Mouse (Mus musculus): Measurements from ENCODE around the gene Sult6b2. TPM values are rescaled to one million over a fixed set of nuclear protein-coding genes. Genes with fewer than 3 reads are reported as not detected.

The Sult6b2 gene
- polyA plus RNA-seq, 1 experiment from 2014 or later, result 0.10 TPM

GRCm38 (mm10) chr6:142815513-142815912 is 11.2 kb upstream of the Sult6b2 start:
- no peaks in the 10 kb centered on the region for H3K27me3 ChIP-seq (replicated peaks; ENCODE audit: control insufficient read depth, insufficient read depth, low read length)
- no peak overlapping the region for H3K4me3 ChIP-seq (ENCODE audit: low read length)
- H3K9ac ChIP-seq (ENCODE audit: low read depth, low read length), result no peak overlapping the region
- H3K9me3 ChIP-seq (ENCODE audit: control insufficient read depth, low read length), result no peaks in the 10 kb centered on the region
- 71% methylated on average over 3 of the region's 3 CpGs for WGBS
- H3K36me3 ChIP-seq (ENCODE audit: control insufficient read depth, insufficient read depth, low read length), result no peaks in the 10 kb centered on the region
- H3K4me1 ChIP-seq (ENCODE audit: control insufficient read depth, insufficient read depth, low read depth, low read length), result no peaks in the 10 kb centered on the region; the same call in 1 of the 2 replicates
- no peak overlapping the region for H3K4me2 ChIP-seq (ENCODE audit: low read length)
- H3K27ac ChIP-seq (ENCODE audit: low read depth, low read length), result no peak overlapping the region
- ATAC-seq, result 0 out of 2 replicates have a peak, but pooled peaks have one; percentile 22

- Histone ChIP-seq H3K9me3 (ENCODE audit: control insufficient read depth, low read length) (no peaks in the 10 kb centered on the region), H3K27ac (ENCODE audit: low read depth, low read length) (no peak overlapping the region), H3K4me3 (ENCODE audit: low read length) (peak overlapping the region; percentile 43), H3K27me3 (replicated peaks; ENCODE audit: control insufficient read depth, insufficient read depth, low read length) (no peaks in the 10 kb centered on the region), H3K4me1 (ENCODE audit: control insufficient read depth, insufficient read depth, low read depth, low read length) (no peaks in the 10 kb centered on the region; the same call in 1 of the 2 replicates), H3K4me2 (ENCODE audit: low read length) (peak overlapping the region; percentile 68), H3K36me3 (ENCODE audit: control insufficient read depth, insufficient read depth, low read length) (no peaks in the 10 kb centered on the region), H3K9ac (ENCODE audit: low read depth, low read length) (peak overlapping the region; percentile 59)
- ATAC-seq, result peak; percentile 72
- 5% methylated on average over 15 of the region's 15 CpGs for WGBS
These were observed 10.2 kb upstream of the Sult6b2 start for GRCm38 (mm10) chr6:142814495-142814921.

GRCm38 (mm10) chr6:142814011-142814410 is 9.7 kb upstream of the Sult6b2 start:
- 62% methylated on average over 10 of the region's 10 CpGs for WGBS
- ATAC-seq, result peak; percentile 46; the same call in 1 of the 2 replicates
- no peaks in the 10 kb centered on the region for H3K27me3 ChIP-seq (replicated peaks; ENCODE audit: control insufficient read depth, insufficient read depth, low read length)
- peak overlapping the region; percentile 68 for H3K4me2 ChIP-seq (ENCODE audit: low read length)
- no peak overlapping the region for H3K4me3 ChIP-seq (ENCODE audit: low read length)
- peak overlapping the region; percentile 59; the same call in 1 of the 2 replicates for H3K9ac ChIP-seq (ENCODE audit: low read depth, low read length)
- H3K36me3 ChIP-seq (ENCODE audit: control insufficient read depth, insufficient read depth, low read length), result no peaks in the 10 kb centered on the region
- no peaks in the 10 kb centered on the region; the same call in 1 of the 2 replicates for H3K4me1 ChIP-seq (ENCODE audit: control insufficient read depth, insufficient read depth, low read depth, low read length)
- no peak overlapping the region for H3K27ac ChIP-seq (ENCODE audit: low read depth, low read length)
- no peaks in the 10 kb centered on the region for H3K9me3 ChIP-seq (ENCODE audit: control insufficient read depth, low read length)

GRCm38 (mm10) chr6:142812969-142813368 is 8.7 kb upstream of the Sult6b2 start:
- no peaks in the 10 kb centered on the region for H3K36me3 ChIP-seq (ENCODE audit: control insufficient read depth, insufficient read depth, low read length)
- no peaks in the 10 kb centered on the region; the same call in 1 of the 2 replicates for H3K4me1 ChIP-seq (ENCODE audit: control insufficient read depth, insufficient read depth, low read depth, low read length)
- no peak overlapping the region for H3K27ac ChIP-seq (ENCODE audit: low read depth, low read length)
- H3K9ac ChIP-seq (ENCODE audit: low read depth, low read length), result no peak overlapping the region
- no peak overlapping the region for H3K4me3 ChIP-seq (ENCODE audit: low read length)
- no peak overlapping the region for H3K4me2 ChIP-seq (ENCODE audit: low read length)
- H3K27me3 ChIP-seq (replicated peaks; ENCODE audit: control insufficient read depth, insufficient read depth, low read length), result no peaks in the 10 kb centered on the region
- no peak for ATAC-seq
- 47% methylated on average over 5 of the region's 5 CpGs for WGBS
- no peaks in the 10 kb centered on the region for H3K9me3 ChIP-seq (ENCODE audit: control insufficient read depth, low read length)

GRCm38 (mm10) chr6:142810239-142810638 is 5.9 kb upstream of the Sult6b2 start:
- no peak overlapping the region for H3K27ac ChIP-seq (ENCODE audit: low read depth, low read length)
- H3K4me1 ChIP-seq (ENCODE audit: control insufficient read depth, insufficient read depth, low read depth, low read length), result no peaks in the 10 kb centered on the region; the same call in 1 of the 2 replicates
- ATAC-seq, result no peak
- no peaks in the 10 kb centered on the region for H3K9me3 ChIP-seq (ENCODE audit: control insufficient read depth, low read length)
- no peaks in the 10 kb centered on the region for H3K27me3 ChIP-seq (replicated peaks; ENCODE audit: control insufficient read depth, insufficient read depth, low read length)
- no peak overlapping the region for H3K4me3 ChIP-seq (ENCODE audit: low read length)
- no peaks in the 10 kb centered on the region for H3K36me3 ChIP-seq (ENCODE audit: control insufficient read depth, insufficient read depth, low read length)
- no peak overlapping the region for H3K4me2 ChIP-seq (ENCODE audit: low read length)
- no peak overlapping the region for H3K9ac ChIP-seq (ENCODE audit: low read depth, low read length)
- 67% methylated on average over 6 of the region's 6 CpGs for WGBS

GRCm38 (mm10) chr6:142809373-142810098 is 5.2 kb upstream of the Sult6b2 start:
- 63% methylated on average over 6 of the region's 6 CpGs for WGBS
- Histone ChIP-seq H3K4me1 (ENCODE audit: control insufficient read depth, insufficient read depth, low read depth, low read length) (no peaks in the 10 kb centered on the region; the same call in 1 of the 2 replicates), H3K27ac (ENCODE audit: low read depth, low read length) (no peak overlapping the region), H3K4me3 (ENCODE audit: low read length) (no peak overlapping the region), H3K9me3 (ENCODE audit: control insufficient read depth, low read length) (no peaks in the 10 kb centered on the region), H3K36me3 (ENCODE audit: control insufficient read depth, insufficient read depth, low read length) (no peaks in the 10 kb centered on the region), H3K27me3 (replicated peaks; ENCODE audit: control insufficient read depth, insufficient read depth, low read length) (no peaks in the 10 kb centered on the region), H3K9ac (ENCODE audit: low read depth, low read length) (no peak overlapping the region), H3K4me2 (ENCODE audit: low read length) (no peak overlapping the region)
- no peak for ATAC-seq

- Histone ChIP-seq H3K4me1 (ENCODE audit: control insufficient read depth, insufficient read depth, low read depth, low read length) (no peaks in the 10 kb centered on the region), H3K4me3 (ENCODE audit: low read length) (no peak overlapping the region), H3K36me3 (ENCODE audit: control insufficient read depth, insufficient read depth, low read length) (no peaks in the 10 kb centered on the region), H3K27me3 (replicated peaks; ENCODE audit: control insufficient read depth, insufficient read depth, low read length) (no peaks in the 10 kb centered on the region), H3K4me2 (ENCODE audit: low read length) (no peak overlapping the region), H3K27ac (ENCODE audit: low read depth, low read length) (no peak overlapping the region), H3K9me3 (ENCODE audit: control insufficient read depth, low read length) (no peaks in the 10 kb centered on the region), H3K9ac (ENCODE audit: low read depth, low read length) (no peak overlapping the region)
- WGBS, result 88% methylated on average over 4 of the region's 4 CpGs
- no peak for ATAC-seq
These were observed 2.0 kb upstream of the Sult6b2 start for GRCm38 (mm10) chr6:142806326-142806725.

GRCm38 (mm10) chr6:142802617-142803525 is 1.4 kb downstream of the Sult6b2 start:
- Histone ChIP-seq H3K27me3 (replicated peaks; ENCODE audit: control insufficient read depth, insufficient read depth, low read length) (no peaks in the 10 kb centered on the region), H3K27ac (ENCODE audit: low read depth, low read length) (no peak overlapping the region), H3K4me1 (ENCODE audit: control insufficient read depth, insufficient read depth, low read depth, low read length) (no peaks in the 10 kb centered on the region), H3K9ac (ENCODE audit: low read depth, low read length) (no peak overlapping the region), H3K36me3 (ENCODE audit: control insufficient read depth, insufficient read depth, low read length) (no peaks in the 10 kb centered on the region), H3K9me3 (ENCODE audit: control insufficient read depth, low read length) (no peaks in the 10 kb centered on the region), H3K4me3 (ENCODE audit: low read length) (no peak overlapping the region), H3K4me2 (ENCODE audit: low read length) (no peak overlapping the region)
- no peak for ATAC-seq
- 61% methylated on average over 11 of the region's 11 CpGs for WGBS

GRCm38 (mm10) chr6:142801687-142802086 is 2.6 kb downstream of the Sult6b2 start:
- 85% methylated on average over 5 of the region's 5 CpGs for WGBS

More at GRCm38 (mm10) chr6:142801687-142802086, 2.6 kb downstream of the Sult6b2 start:
- no peaks in the 10 kb centered on the region for H3K4me1 ChIP-seq (ENCODE audit: control insufficient read depth, insufficient read depth, low read depth, low read length)
- H3K9me3 ChIP-seq (ENCODE audit: control insufficient read depth, low read length), result no peaks in the 10 kb centered on the region
- H3K27ac ChIP-seq (ENCODE audit: low read depth, low read length), result no peak overlapping the region
- H3K4me2 ChIP-seq (ENCODE audit: low read length), result no peak overlapping the region
- H3K36me3 ChIP-seq (ENCODE audit: control insufficient read depth, insufficient read depth, low read length), result no peaks in the 10 kb centered on the region
- H3K4me3 ChIP-seq (ENCODE audit: low read length), result no peak overlapping the region
- ATAC-seq, result no peak
- no peaks in the 10 kb centered on the region for H3K27me3 ChIP-seq (replicated peaks; ENCODE audit: control insufficient read depth, insufficient read depth, low read length)
- H3K9ac ChIP-seq (ENCODE audit: low read depth, low read length), result no peak overlapping the region
